ENCODE assay signal across 33 mouse cellular contexts in the genomic region with DNA sequence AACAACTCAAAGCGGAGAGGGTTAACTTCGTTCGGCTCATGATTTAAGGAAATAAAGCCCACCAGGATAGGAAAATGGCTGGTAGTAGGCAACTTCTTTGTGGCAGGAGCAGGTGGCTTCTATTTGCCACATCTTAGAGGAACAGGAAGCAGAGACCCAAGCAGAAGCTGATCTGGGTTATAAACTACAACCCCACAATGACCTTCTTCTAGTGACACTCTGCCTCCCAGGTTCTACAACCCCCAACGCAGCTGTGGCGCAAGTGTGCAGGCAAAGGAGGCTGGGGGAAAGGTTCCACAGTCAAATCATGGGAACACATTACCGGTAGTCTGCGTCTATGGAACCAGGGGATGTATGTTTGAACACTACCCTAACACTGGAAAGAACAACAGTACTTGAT. TPM values are rescaled to one million over a fixed set of nuclear protein-coding genes. Genes with fewer than 3 reads are reported as not detected.
DNase-seq lines count a peak whose midpoint lies in the region; ATAC-seq lines count a peak whose summit lies in the region.
"Had no signal": no experiment of that assay in that cellular context is flagged by ENCODE, and none has a peak within 500 bp of the region (broad histone marks: within the 10 kb centered on the region; RNA-seq: fewer than 3 reads in every experiment).

No protein-coding gene starts in this region.

- peak; percentile 12 to 14 for DNase-seq in spleen, postnatal 36 days (ENCODE audit: low spot score in 2 of 2)
- DNase-seq in spleen, postnatal 4 days (ENCODE audit: low spot score in 2 of 2): no peak
- peak; percentile 53 to 56 for DNase-seq in thymus, postnatal 10 days (ENCODE audit: low spot score in 2 of 2)
- DNase-seq in adrenal gland, postnatal 25 days: no peak
- no peak for DNase-seq in layer of hippocampus, adult 9-11 months
- DNase-seq: adrenal gland, postnatal 10 days; cerebellum, adult 11 months; cerebellum, adult 9-10 months; cerebellum, postnatal 36 days; embryo, embryonic 11 days; gastrocnemius, postnatal 10 days; heart, postnatal 4 days; kidney, adult 18-20 months; kidney, postnatal 25 days; left cerebral cortex, postnatal 4 days; liver, embryonic 13.5 days; lung, adult 18-20 months; right cerebral cortex, postnatal 25 days had no signal

- no peaks in the 10 kb centered on the region for H3K9me3 ChIP-seq in neural tube, embryonic 15.5 days (replicated peaks)
- H3K9me3 ChIP-seq in liver, embryonic 12.5 days (replicated peaks): no peaks in the 10 kb centered on the region
- H3K9me3 ChIP-seq: embryonic facial prominence, embryonic 12.5 days; forebrain, embryonic 10.5 days; heart, embryonic 10.5 days; kidney, embryonic 15.5 days; liver, embryonic 13.5 days; midbrain, embryonic 10.5 days; midbrain, embryonic 15.5 days had no signal

- H3K36me3 ChIP-seq in neural tube, embryonic 15.5 days: no peaks in the 10 kb centered on the region
- H3K36me3 ChIP-seq in liver, embryonic 12.5 days: peaks cover 12% of the 10 kb centered on the region; the same call in 1 of the 2 replicates
- H3K36me3 ChIP-seq: embryonic facial prominence, embryonic 12.5 days; midbrain, embryonic 15.5 days had no signal

- H3K27ac ChIP-seq in neural tube, embryonic 15.5 days (replicated peaks): no peak overlapping the region
- no peak overlapping the region for H3K27ac ChIP-seq in liver, embryonic 12.5 days
- H3K27ac ChIP-seq: embryonic facial prominence, embryonic 12.5 days; forebrain, embryonic 10.5 days; heart, embryonic 10.5 days; hindbrain, embryonic 14.5 days; kidney, embryonic 15.5 days; left cerebral cortex, adult 2 months; liver, embryonic 13.5 days; macrophage; midbrain, embryonic 10.5 days; midbrain, embryonic 15.5 days had no signal

- no peak overlapping the region for H3K9ac ChIP-seq in neural tube, embryonic 15.5 days (replicated peaks)
- H3K9ac ChIP-seq in liver, embryonic 12.5 days: no peak overlapping the region
- H3K9ac ChIP-seq: embryonic facial prominence, embryonic 12.5 days; hindbrain, embryonic 14.5 days; kidney, embryonic 15.5 days; liver, embryonic 13.5 days; midbrain, embryonic 15.5 days had no signal

- 92% methylated on average over 7 of the region's 7 CpGs for WGBS in neural tube, embryonic 15.5 days
- WGBS in liver, embryonic 12.5 days (ENCODE audit: insufficient replicate concordance): 75% methylated on average over 7 of the region's 7 CpGs

- H3K4me2 ChIP-seq in neural tube, embryonic 15.5 days: no peak overlapping the region
- no peak overlapping the region for H3K4me2 ChIP-seq in liver, embryonic 12.5 days
- H3K4me2 ChIP-seq: embryonic facial prominence, embryonic 12.5 days; hindbrain, embryonic 14.5 days; kidney, embryonic 15.5 days; liver, embryonic 13.5 days; midbrain, embryonic 15.5 days had no signal

- no peak overlapping the region for H3K4me3 ChIP-seq in neural tube, embryonic 15.5 days (replicated peaks)
- no peak overlapping the region for H3K4me3 ChIP-seq in liver, embryonic 12.5 days
- H3K4me3 ChIP-seq: embryonic facial prominence, embryonic 12.5 days; forebrain, embryonic 10.5 days; heart, embryonic 10.5 days; kidney, embryonic 15.5 days; left cerebral cortex, adult 2 months; liver, embryonic 13.5 days; midbrain, embryonic 10.5 days; midbrain, embryonic 15.5 days had no signal

- H3K27me3 ChIP-seq in neural tube, embryonic 15.5 days (replicated peaks): peaks cover 7% of the 10 kb centered on the region; the same call in 1 of the 2 replicates
- no peaks in the 10 kb centered on the region for H3K27me3 ChIP-seq in liver, embryonic 12.5 days (replicated peaks)

- no peaks in the 10 kb centered on the region for H3K4me1 ChIP-seq in neural tube, embryonic 15.5 days
- H3K4me1 ChIP-seq in liver, embryonic 12.5 days: no peaks in the 10 kb centered on the region
- H3K4me1 ChIP-seq: embryonic facial prominence, embryonic 12.5 days; forebrain, embryonic 10.5 days; heart, embryonic 10.5 days; kidney, embryonic 15.5 days; liver, embryonic 13.5 days; midbrain, embryonic 10.5 days; midbrain, embryonic 15.5 days had no signal

- peak; percentile 78 for ATAC-seq in megakaryocyte, adult 5-6 weeks (ENCODE audit: poor library complexity, severe bottlenecking)
- ATAC-seq in neural tube, embryonic 15.5 days (ENCODE audit: low FRiP score): no peak
- ATAC-seq in liver, embryonic 12.5 days: no peak
- ATAC-seq: forebrain, embryonic 16.5 days; inflammation-experienced regulatory T-cells, adult 6 months; lung, postnatal 0 days; midbrain, embryonic 15.5 days had no signal

RNA-seq across cellular contexts. Expression of a gene that starts 22.8 kb away (rescaled TPM):
- 33.7 and 35.0 TPM in 2 replicates for total RNA-seq in megakaryocyte, adult 5-6 weeks (2015)
- 22.5 and 23.4 TPM in 2 replicates for total RNA-seq in megakaryocyte, adult 5-6 weeks (2017)
- total RNA-seq in adrenal gland, postnatal 25 days (2021): 25.4 and 29.5 TPM in 2 replicates
- 7.8 and 21.2 TPM in 2 replicates for polyA plus RNA-seq in neural tube, embryonic 15.5 days (2015; fragmentation: Nextera tagmentation; extraction: Ambion mirVana)
- 15.3 and 15.8 TPM in 2 replicates for polyA plus RNA-seq in liver, embryonic 12.5 days (2016; fragmentation: Nextera tagmentation; extraction: Ambion mirVana)

RNA-seq across cellular contexts. Expression of a gene that starts 29.3 kb away (rescaled TPM):
- total RNA-seq in megakaryocyte, adult 5-6 weeks (2015): 61.2 and 61.8 TPM in 2 replicates
- 28.7 and 41.5 TPM in 2 replicates for total RNA-seq in megakaryocyte, adult 5-6 weeks (2017)
- total RNA-seq in adrenal gland, postnatal 25 days (2021): 0.86 and 1.3 TPM in 2 replicates
- 0.52 and 1.5 TPM in 2 replicates for polyA plus RNA-seq in neural tube, embryonic 15.5 days (2015; fragmentation: Nextera tagmentation; extraction: Ambion mirVana)
- 0.42 and 0.58 TPM in 2 replicates for polyA plus RNA-seq in liver, embryonic 12.5 days (2016; fragmentation: Nextera tagmentation; extraction: Ambion mirVana)

Comparison
In these comparisons a context has a peak if more than half of its experiments do, and no peak if none do; other contexts are left out.
1. DNase-seq: peak in spleen, postnatal 36 days (2 of 2) and thymus, postnatal 10 days (2 of 2); none in spleen, postnatal 4 days (0 of 2), adrenal gland, postnatal 25 days (single experiment) and layer of hippocampus, adult 9-11 months (single experiment).
2. RNA of a gene that starts 29.3 kb away (total RNA-seq): 28.7 to 61.8 TPM in megakaryocyte, adult 5-6 weeks; 0.86 to 1.3 TPM in adrenal gland, postnatal 25 days; every median in the first group is over 10 times any median in the second.